Mouse (Mus musculus): ENCODE data around the gene Tpp2.

DNA sequence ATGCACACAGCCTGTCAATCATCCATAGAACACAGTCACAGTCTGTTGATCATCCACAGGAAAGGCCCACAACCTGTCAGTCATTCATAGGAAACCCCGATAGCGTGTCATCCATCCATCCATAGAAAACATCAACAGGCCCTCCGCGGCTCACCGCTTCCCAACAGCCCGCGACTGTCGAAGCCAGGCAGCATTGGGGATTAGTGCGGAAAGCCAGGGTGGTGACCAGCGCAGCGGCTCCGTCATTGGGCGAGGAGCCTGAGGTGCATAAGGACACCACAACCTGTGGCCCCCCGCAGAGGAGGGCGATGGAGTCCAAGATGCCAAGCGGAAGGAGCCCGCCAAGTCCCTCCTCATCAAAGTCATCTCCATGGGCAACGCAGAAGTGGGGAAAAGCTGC, 35.5 kb upstream of the Tpp2 start:
- TF ChIP-seq TCF12 (IDR thresholded peaks at IDR 0.05; ENCODE audit: insufficient read depth, poor library complexity, severe bottlenecking) (no peak), POLR2A (IDR thresholded peaks at IDR 0.05; ENCODE audit: insufficient read length, low read depth) (no peak), TCF3 (IDR thresholded peaks at IDR 0.05; ENCODE audit: insufficient read length, low read depth) (no peak)

Data from myocyte (in vitro differentiated cells).